Mouse (Mus musculus) lung, postnatal 0 days (tissue): Measurements from ENCODE around the gene Mab21l1.

ENCODE experiments used
- CTCF ChIP-seq: IDR thresholded peaks from 2 replicates; pipeline ENCODE4 v1.5.1; 2016; ENCODE audit warnings: antibody characterized with exemption, mild to moderate bottlenecking
- EP300 ChIP-seq: IDR thresholded peaks from 2 replicates; pipeline ENCODE4 v1.6.1; 2016; ENCODE audit warnings: antibody characterized with exemption, mild to moderate bottlenecking, control low read depth

- TF ChIP-seq EP300 (no peak), CTCF (no peak)
Measured at GRCm38 (mm10) chr3:55824864-55825263, 42.6 kb downstream of the Mab21l1 start.
